Mouse (Mus musculus): ENCODE results near the gene Zgrf1.

Zgrf1 gene

DNA sequence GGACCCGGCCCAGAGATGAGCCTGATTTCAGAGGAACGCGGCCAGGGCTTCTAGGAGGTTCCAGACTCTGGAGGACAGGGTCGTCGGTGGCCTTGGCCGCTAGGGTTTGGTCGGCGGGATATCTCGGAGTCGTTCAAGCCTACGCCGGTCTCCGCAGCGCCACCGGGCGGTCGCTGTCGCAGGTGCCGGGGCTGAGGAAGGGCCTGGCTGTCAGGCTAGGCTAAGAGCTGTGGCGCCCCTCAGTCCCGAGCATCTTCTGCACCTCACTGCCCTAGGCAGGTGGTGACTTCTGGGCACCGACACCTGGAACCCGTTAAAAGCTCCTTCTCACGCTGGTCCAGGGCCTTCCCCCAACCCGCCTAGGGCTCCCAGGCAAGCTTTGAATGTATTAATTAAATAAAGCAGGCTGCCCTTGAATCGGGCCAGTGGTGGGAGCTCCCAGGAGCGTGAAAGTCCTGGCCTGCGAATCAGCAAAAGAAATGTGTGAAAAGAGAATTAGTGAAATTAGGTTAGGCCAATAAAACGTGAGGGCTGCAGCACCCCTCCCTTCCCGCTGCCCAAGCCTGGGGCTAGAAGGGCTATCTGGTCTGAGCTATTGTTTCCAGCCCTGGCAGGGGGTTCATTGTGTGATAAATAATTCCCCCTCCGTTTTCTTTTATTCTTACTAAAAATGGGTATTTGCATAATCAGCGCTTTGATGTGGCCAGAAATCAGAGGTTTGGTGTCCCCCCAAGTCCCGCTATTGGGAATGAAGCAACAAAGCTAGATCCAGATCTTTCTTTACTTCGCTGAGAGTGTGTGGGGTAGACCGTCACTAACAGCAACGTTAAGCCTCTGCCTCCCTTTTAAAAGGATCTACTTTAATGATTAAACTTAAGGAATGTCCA is 86.8 kb downstream of the Zgrf1 start:
- CTCF ChIA-PET, result interaction anchor here (1.2 to 1.6 kb wide), 3 partner anchors 11 to 14 kb away, joined by 3 to 5 read pairs (median 4); no protein-coding TSS in a partner anchor

DNA sequence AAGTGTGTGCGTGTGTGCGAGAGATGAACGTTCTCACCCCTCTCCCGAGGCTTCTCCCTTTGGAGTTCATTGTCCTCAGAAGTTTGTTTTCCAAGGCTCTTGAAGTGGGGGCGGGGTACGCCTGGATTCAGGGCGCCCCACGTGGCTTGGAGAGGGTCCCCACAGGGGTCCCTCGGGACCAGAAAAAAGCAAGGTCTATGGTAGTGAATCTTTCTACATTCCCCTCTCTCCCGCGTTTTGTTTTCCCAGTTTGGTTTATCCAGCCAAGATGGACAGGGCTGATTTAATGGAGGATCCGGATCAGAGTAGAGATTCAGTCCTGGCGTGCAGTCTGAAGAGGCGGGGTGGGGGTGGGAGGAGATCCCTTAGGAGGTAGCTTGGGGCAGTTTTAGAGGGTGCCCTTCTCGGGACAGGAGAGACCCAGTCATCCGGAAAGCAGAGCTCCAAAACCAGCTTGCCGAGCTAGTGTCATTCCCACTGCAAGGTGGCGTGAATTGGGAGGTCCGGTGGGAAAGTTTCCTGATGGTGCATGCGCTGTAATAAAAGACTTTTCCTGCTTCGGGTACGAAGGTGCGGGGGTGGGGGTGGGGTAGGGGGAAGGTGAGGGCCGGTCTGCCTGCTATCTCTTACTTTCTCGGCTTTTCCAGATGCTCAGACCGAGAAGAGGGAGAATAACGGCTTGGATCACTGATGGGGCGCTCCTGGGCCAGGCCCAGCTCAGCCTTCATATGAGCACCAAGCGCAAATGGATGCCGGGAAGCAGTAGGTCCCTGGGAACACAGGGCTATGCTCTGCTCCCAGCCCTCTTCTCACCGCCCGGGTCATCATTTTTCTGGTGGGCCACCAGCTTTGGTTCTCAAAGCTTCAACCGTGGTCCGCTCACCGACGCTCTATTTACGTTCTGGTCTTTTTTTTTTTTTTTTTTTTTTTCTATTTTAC is 87.7 kb downstream of the Zgrf1 start:
- CTCF ChIA-PET, result interaction anchor here (0.6 to 1.6 kb wide), 5 partner anchors 12 to 185 kb away, joined by 3 to 6 read pairs (median 4); no protein-coding TSS in a partner anchor

GRCm38 (mm10) chr3:127642211-127642610 is 88.9 kb downstream of the Zgrf1 start:
- CTCF ChIA-PET, result no interaction called here

- CTCF ChIA-PET, result interaction anchor here (0.7 to 1.0 kb wide), 2 partner anchors 9 to 18 kb away, joined by 3 read pairs; no protein-coding TSS in a partner anchor
Measured at GRCm38 (mm10) chr3:127646156-127646825, 93.0 kb downstream of the Zgrf1 start.

DNA sequence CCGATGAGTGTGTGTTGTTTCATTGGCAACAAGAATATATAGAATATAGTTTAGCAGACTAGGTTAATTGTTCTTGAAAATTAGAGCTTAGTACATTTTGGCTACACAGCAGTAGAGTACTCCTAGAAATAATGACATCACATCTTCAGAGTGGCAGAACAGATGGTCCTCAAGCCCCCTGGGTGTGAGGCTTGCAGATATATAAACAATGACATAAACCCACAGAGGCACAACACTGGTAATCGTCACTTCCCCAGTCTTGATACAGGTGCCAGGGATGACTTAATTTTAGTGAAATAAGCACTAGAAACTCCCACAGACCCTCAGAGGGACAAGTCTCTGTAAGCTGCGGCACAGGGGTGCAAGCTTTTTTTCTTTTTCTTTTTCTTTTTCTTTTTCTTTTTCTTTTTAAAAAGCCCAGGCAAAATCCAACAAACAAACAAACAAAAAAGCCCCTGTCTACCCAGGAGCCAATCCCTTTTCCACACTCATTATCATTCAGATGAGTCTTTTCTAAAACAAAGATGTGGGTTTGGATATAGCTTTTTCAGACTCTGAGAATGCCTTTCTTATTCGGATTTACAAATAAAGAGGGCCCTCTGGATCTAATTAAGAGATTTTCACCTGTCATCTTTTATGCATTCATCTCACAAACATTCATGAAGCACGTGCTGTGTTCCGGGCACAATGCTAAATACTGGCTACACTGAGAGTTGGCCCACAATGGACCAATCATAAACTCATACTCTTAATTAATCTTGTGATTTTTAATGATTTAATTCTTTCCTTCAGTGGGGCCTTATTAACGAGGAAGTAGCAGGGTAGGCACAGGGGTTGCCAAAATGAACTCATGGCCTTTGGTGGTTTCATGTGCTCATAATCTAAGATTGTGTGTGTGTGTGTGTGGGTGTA is 98.7 kb downstream of the Zgrf1 start:
- CTCF ChIA-PET, result no interaction called here

DNA sequence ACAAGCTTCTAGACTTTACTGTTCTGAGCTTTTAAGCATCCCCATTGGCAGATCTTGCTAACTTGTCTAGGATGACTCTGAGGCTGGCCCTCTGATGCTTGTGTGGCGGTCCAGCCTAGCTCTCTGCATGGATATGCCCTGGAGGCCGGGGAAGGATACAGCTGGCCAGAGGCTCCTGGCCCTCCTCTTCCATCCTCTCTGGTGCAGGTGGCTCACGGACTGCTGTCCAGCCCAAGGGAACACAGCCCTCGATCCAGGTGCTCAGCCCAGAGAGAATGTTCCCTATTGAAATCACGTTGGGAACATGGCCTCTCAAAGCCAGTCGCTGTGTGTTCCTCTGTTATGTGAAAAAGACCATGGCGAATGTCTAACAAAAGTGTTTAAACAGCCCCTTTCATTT is 107.4 kb downstream of the Zgrf1 start:
- CTCF ChIA-PET, result no interaction called here

DNA sequence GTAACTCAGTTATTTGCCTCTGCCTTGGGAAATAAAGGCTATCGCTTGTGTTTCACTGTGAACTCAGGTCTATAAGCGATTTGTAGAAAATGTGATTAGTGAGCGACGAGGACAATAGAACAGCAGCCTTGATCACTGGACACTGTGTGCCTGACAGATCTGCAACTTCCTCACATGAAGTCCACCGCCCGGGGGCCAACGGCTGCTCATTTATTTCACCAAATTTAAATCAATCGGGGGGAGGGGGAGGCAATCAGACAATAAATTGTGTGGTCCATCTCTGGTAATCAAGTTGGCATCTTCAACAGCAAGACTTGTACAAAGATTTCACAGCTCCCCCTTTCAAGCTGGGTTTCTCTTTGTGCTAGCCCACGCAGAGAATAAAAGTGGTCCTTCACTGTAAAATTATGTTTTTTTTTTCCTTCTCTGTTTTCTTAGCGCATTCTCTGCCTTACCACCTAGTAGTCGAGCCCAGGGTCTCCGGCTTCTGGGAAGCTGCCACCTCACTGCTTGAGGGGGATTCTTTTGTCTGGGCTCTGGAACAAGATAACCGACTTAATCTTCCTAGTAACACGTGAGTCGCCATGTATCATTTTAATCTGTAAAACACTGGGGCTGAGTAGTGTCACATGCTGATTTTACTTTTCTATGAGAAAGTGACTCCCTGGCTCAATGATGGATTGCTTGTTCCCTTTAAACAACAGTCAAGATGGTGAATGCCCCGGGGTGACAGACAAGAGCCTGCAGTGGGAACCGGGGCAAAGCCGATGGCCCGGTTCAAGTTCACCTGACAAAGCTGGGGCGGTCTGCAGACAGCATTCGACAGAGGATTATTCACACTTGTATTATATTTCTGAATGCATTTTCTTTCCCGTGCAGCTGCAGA is 108.6 kb downstream of the Zgrf1 start:
- CTCF ChIA-PET, result no interaction called here

All from spleen, embryonic (tissue).